In the genomic region with DNA sequence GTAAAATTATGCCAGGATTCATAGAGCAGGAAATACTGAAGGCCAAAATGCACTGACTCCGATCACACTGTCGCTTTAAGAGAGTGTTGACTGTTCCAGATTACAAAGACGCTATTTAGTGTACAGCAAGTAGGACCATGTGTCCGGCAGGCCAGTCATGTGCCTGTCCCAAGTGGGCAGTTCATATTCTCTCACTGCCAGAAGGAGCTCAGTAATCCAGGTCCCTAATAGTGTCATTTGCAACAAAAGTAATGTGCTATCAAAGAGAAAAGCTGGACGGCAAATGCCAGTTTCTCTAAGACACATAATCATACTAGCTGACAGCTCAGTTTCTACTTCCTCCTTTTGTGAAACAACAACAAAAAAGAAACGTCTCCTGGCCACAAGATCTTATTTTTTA, we compare ENCODE assay signal across 8 mouse cellular contexts. TPM values are rescaled to one million over a fixed set of nuclear protein-coding genes. Genes with fewer than 3 reads are reported as not detected.
DNase-seq lines count a peak whose midpoint lies in the region; ATAC-seq and TF ChIP-seq lines count a peak whose summit lies in the region.

No protein-coding gene starts in this region.

- no peaks in the 10 kb centered on the region for H3K9me3 ChIP-seq in heart, postnatal 0 days (replicated peaks; ENCODE audit: control insufficient read depth, low read length)
- no peaks in the 10 kb centered on the region for H3K9me3 ChIP-seq in limb, embryonic 12.5 days

- H3K4me3 ChIP-seq in heart, postnatal 0 days (ENCODE audit: low read depth, low read length) = peak overlapping the region; percentile 84
- H3K4me3 ChIP-seq in limb, embryonic 12.5 days (replicated peaks) = no peak overlapping the region
- H3K4me3 ChIP-seq in myocyte = peak overlapping the region; percentile 66

- no peak overlapping the region for H3ac ChIP-seq in myocyte (ENCODE audit: control insufficient read depth, insufficient read length)

- no peak for TF ChIP-seq POLR2A in myocyte (IDR thresholded peaks at IDR 0.05; ENCODE audit: insufficient read length, low read depth)

- H3K27ac ChIP-seq in heart, postnatal 0 days (ENCODE audit: low read depth) = peak overlapping the region; percentile 95
- H3K27ac ChIP-seq in limb, embryonic 12.5 days = 0 out of 2 replicates have a peak overlapping the region, but pooled peaks have one; percentile 12

- H3K79me2 ChIP-seq in myocyte (ENCODE audit: control insufficient read depth, insufficient read depth) = peaks cover 28% of the 10 kb centered on the region

- peaks cover 26% of the 10 kb centered on the region for H3K4me1 ChIP-seq in heart, postnatal 0 days (ENCODE audit: control insufficient read depth, insufficient read depth)
- H3K4me1 ChIP-seq in limb, embryonic 12.5 days (replicated peaks) = peaks cover 27% of the 10 kb centered on the region

- H3K36me3 ChIP-seq in heart, postnatal 0 days (replicated peaks; ENCODE audit: control insufficient read depth, insufficient read depth, low read length) = no peaks in the 10 kb centered on the region
- no peaks in the 10 kb centered on the region for H3K36me3 ChIP-seq in limb, embryonic 12.5 days
- no peaks in the 10 kb centered on the region for H3K36me3 ChIP-seq in myocyte (ENCODE audit: control insufficient read depth, insufficient read depth)

- no peak for TF ChIP-seq EP300 in heart, postnatal 0 days (IDR thresholded peaks at IDR 0.05; ENCODE audit: low read depth)

- ATAC-seq in heart, postnatal 0 days (ENCODE audit: insufficient read depth, low read depth) = peak; percentile 41
- no peak for ATAC-seq in limb, embryonic 12.5 days (ENCODE audit: insufficient number of reproducible peaks, insufficient read depth, low FRiP score, low TSS enrichment, low read depth)

- peak; percentile 38 for DNase-seq in cerebellum, adult 9-10 months
- DNase-seq in cerebellum, adult 11 months = no peak
- peak; percentile 65 for DNase-seq in brain, adult 2 months (ENCODE audit: low read depth, low spot score)
- peak; percentile 86 for DNase-seq in heart, postnatal 0 days (ENCODE audit: low spot score)
- no peak for DNase-seq in thymus, postnatal 10 days (ENCODE audit: low spot score in 2 of 2)
- no peak for DNase-seq in urinary bladder, adult 2 months (ENCODE audit: low spot score)

- no peak for TF ChIP-seq CTCF in heart, postnatal 0 days (IDR thresholded peaks at IDR 0.05; ENCODE audit: low read depth)

- 4% methylated on average over 6 of the region's 6 CpGs for WGBS in heart, postnatal 0 days
- WGBS in limb, embryonic 12.5 days = 35% methylated on average over 6 of the region's 6 CpGs

- no peaks in the 10 kb centered on the region for H3K27me3 ChIP-seq in heart, postnatal 0 days (ENCODE audit: control insufficient read depth, insufficient read depth, low read length)
- no peaks in the 10 kb centered on the region for H3K27me3 ChIP-seq in limb, embryonic 12.5 days
- H3K27me3 ChIP-seq in myocyte (ENCODE audit: control insufficient read depth, insufficient read depth, insufficient read length) = no peaks in the 10 kb centered on the region

- peak overlapping the region; percentile 68 for H3K4me2 ChIP-seq in heart, postnatal 0 days (ENCODE audit: low read depth, low read length)
- H3K4me2 ChIP-seq in limb, embryonic 12.5 days = peak overlapping the region; percentile 68
- peak overlapping the region; percentile 97 for H3K4me2 ChIP-seq in myocyte (ENCODE audit: low read depth)

- peak overlapping the region; percentile 93 for H3K9ac ChIP-seq in heart, postnatal 0 days (replicated peaks; ENCODE audit: low read depth, low read length)
- no peak overlapping the region for H3K9ac ChIP-seq in limb, embryonic 12.5 days (replicated peaks)

TF ChIP-seq in myocyte, 11 proteins besides CTCF, POLR2A, EP300 and RAD21:
- no peak for TF ChIP-seq SRF (IDR thresholded peaks at IDR 0.05; ENCODE audit: control insufficient read depth, insufficient read length, low read depth)
- TF ChIP-seq MYOD1 (IDR thresholded peaks at IDR 0.05; ENCODE audit: control insufficient read depth in 1 of 3, insufficient read length in 2 of 3, low read depth in 2 of 3) = no peak
- peak; percentile 15 for TF ChIP-seq USF1 (IDR thresholded peaks at IDR 0.05; ENCODE audit: low read depth)
- TF ChIP-seq POLR2AphosphoS2 (IDR thresholded peaks at IDR 0.05; ENCODE audit: insufficient read length, low read depth) = no peak

RNA-seq across cellular contexts. Expression of gene Ivns1abp, which starts 1.3 kb away (rescaled TPM):
- total RNA-seq in heart, postnatal 0 days (2014; rRNA removed; ENCODE audit: low replicate concordance) = 385 and 413 TPM in 2 replicates
- 272 and 278 TPM in 2 replicates for polyA plus RNA-seq in heart, postnatal 0 days (2015; fragmentation: Nextera tagmentation; extraction: Ambion mirVana)
- polyA plus RNA-seq in limb, embryonic 12.5 days (2016; fragmentation: Nextera tagmentation; extraction: Ambion mirVana) = 352 and 354 TPM in 2 replicates
- polyA plus RNA-seq in myocyte (2012; fragmentation: generic; extraction: Trizol) = 95.1 TPM
- polyA plus RNA-seq in urinary bladder, adult 2 months (2012; rRNA removed) = 65.5 and 76.2 TPM in 2 replicates

Comparison
In these comparisons a context has a peak if more than half of its experiments do, and no peak if none do; other contexts are left out.
1. DNase-seq: peak in cerebellum, adult 9-10 months (single experiment), brain, adult 2 months (single experiment) and heart, postnatal 0 days (single experiment); none in cerebellum, adult 11 months (single experiment), thymus, postnatal 10 days (0 of 2) and urinary bladder, adult 2 months (single experiment).
2. Peak in every context shown above with its lines, with median percentiles within 50 percentile points of each other: H3K4me2 ChIP-seq.